Mouse (Mus musculus): ENCODE data around the gene Shroom3. TPM values are rescaled to one million over a fixed set of nuclear protein-coding genes. Genes with fewer than 3 reads are reported as not detected.
A peak's percentile ranks its signal among the peaks of the same experiment; 100 is the strongest.

Shroom3 gene
- polyA plus RNA-seq, 1 experiment from 2014 or later = 3.8 TPM

- H3K9me3 ChIP-seq (ENCODE audit: control insufficient read depth, low read length) = no peaks in the 10 kb centered on the region; the same call in 1 of the 2 replicates
- no peak for ATAC-seq (ENCODE audit: insufficient number of reproducible peaks, low FRiP score, low TSS enrichment, low read depth)
- no peak overlapping the region for H3K9ac ChIP-seq (ENCODE audit: low read length)
- no peak overlapping the region for H3K4me2 ChIP-seq (ENCODE audit: low read depth, severe bottlenecking)
- H3K27me3 ChIP-seq (ENCODE audit: control insufficient read depth, insufficient read depth, low read length) = no peaks in the 10 kb centered on the region
- DNase-seq (ENCODE audit: low spot score) = no peak
- 91% methylated on average over 4 of the region's 4 CpGs for WGBS
- no peak overlapping the region for H3K27ac ChIP-seq (replicated peaks; ENCODE audit: low read depth, low read length)
- no peak overlapping the region for H3K4me3 ChIP-seq (ENCODE audit: low read depth, low read length)
- H3K36me3 ChIP-seq (ENCODE audit: control insufficient read depth, insufficient read depth, low read length) = no peaks in the 10 kb centered on the region
- H3K4me1 ChIP-seq (ENCODE audit: control insufficient read depth, insufficient read depth, low read length) = peaks cover 13% of the 10 kb centered on the region
Observed at GRCm38 (mm10) chr5:92908227-92908626, 225.0 kb downstream of the Shroom3 start.

- no peak for ATAC-seq (ENCODE audit: insufficient number of reproducible peaks, low FRiP score, low TSS enrichment, low read depth)
- no peak overlapping the region for H3K4me3 ChIP-seq (ENCODE audit: low read depth, low read length)
- H3K27ac ChIP-seq (replicated peaks; ENCODE audit: low read depth, low read length) = no peak overlapping the region
- no peaks in the 10 kb centered on the region for H3K36me3 ChIP-seq (ENCODE audit: control insufficient read depth, insufficient read depth, low read length)
- WGBS = 87% methylated on average over 3 of the region's 3 CpGs
- H3K9ac ChIP-seq (ENCODE audit: low read length) = no peak overlapping the region
- H3K4me1 ChIP-seq (ENCODE audit: control insufficient read depth, insufficient read depth, low read length) = peaks cover 13% of the 10 kb centered on the region
- no peaks in the 10 kb centered on the region; the same call in 1 of the 2 replicates for H3K9me3 ChIP-seq (ENCODE audit: control insufficient read depth, low read length)
- H3K4me2 ChIP-seq (ENCODE audit: low read depth, severe bottlenecking) = no peak overlapping the region
- H3K27me3 ChIP-seq (ENCODE audit: control insufficient read depth, insufficient read depth, low read length) = no peaks in the 10 kb centered on the region
- no peak for DNase-seq (ENCODE audit: low spot score)
Observed at GRCm38 (mm10) chr5:92910838-92911237, 227.6 kb downstream of the Shroom3 start.

- Histone ChIP-seq H3K27ac (replicated peaks; ENCODE audit: low read depth, low read length) (no peak overlapping the region), H3K4me3 (ENCODE audit: low read depth, low read length) (no peak overlapping the region)
- WGBS = 4% methylated on average over 10 of the region's 10 CpGs
Observed at GRCm38 (mm10) chr5:92915421-92915820, 232.2 kb downstream of the Shroom3 start.

GRCm38 (mm10) chr5:92917755-92918154 lies 234.5 kb downstream of the Shroom3 start:
- Histone ChIP-seq H3K27ac (replicated peaks; ENCODE audit: low read depth, low read length) (no peak overlapping the region), H3K4me1 (ENCODE audit: control insufficient read depth, insufficient read depth, low read length) (peaks cover 19% of the 10 kb centered on the region)
- ATAC-seq (ENCODE audit: insufficient number of reproducible peaks, low FRiP score, low TSS enrichment, low read depth) = no peak

More at GRCm38 (mm10) chr5:92915421-92915820, 232.2 kb downstream of the Shroom3 start:
- Histone ChIP-seq H3K36me3 (ENCODE audit: control insufficient read depth, insufficient read depth, low read length) (no peaks in the 10 kb centered on the region), H3K4me1 (ENCODE audit: control insufficient read depth, insufficient read depth, low read length) (peaks cover 19% of the 10 kb centered on the region), H3K27me3 (ENCODE audit: control insufficient read depth, insufficient read depth, low read length) (no peaks in the 10 kb centered on the region), H3K9ac (ENCODE audit: low read length) (no peak overlapping the region), H3K9me3 (ENCODE audit: control insufficient read depth, low read length) (no peaks in the 10 kb centered on the region), H3K4me2 (ENCODE audit: low read depth, severe bottlenecking) (no peak overlapping the region)
- peak; percentile 58 for DNase-seq (ENCODE audit: low spot score)
- no peak for ATAC-seq (ENCODE audit: insufficient number of reproducible peaks, low FRiP score, low TSS enrichment, low read depth)

GRCm38 (mm10) chr5:92918170-92918569 lies 234.9 kb downstream of the Shroom3 start:
- no peak overlapping the region for H3K4me2 ChIP-seq (ENCODE audit: low read depth, severe bottlenecking)
- ATAC-seq (ENCODE audit: insufficient number of reproducible peaks, low FRiP score, low TSS enrichment, low read depth) = peak; percentile 33; the same call in 1 of the 2 replicates
- DNase-seq (ENCODE audit: low spot score) = no peak
- H3K36me3 ChIP-seq (ENCODE audit: control insufficient read depth, insufficient read depth, low read length) = no peaks in the 10 kb centered on the region
- no peaks in the 10 kb centered on the region for H3K27me3 ChIP-seq (ENCODE audit: control insufficient read depth, insufficient read depth, low read length)
- no peak overlapping the region for H3K9ac ChIP-seq (ENCODE audit: low read length)
- H3K27ac ChIP-seq (replicated peaks; ENCODE audit: low read depth, low read length) = no peak overlapping the region
- 43% methylated on average over 10 of the region's 10 CpGs for WGBS
- peaks cover 19% of the 10 kb centered on the region for H3K4me1 ChIP-seq (ENCODE audit: control insufficient read depth, insufficient read depth, low read length)
- no peak overlapping the region for H3K4me3 ChIP-seq (ENCODE audit: low read depth, low read length)
- H3K9me3 ChIP-seq (ENCODE audit: control insufficient read depth, low read length) = no peaks in the 10 kb centered on the region

More at GRCm38 (mm10) chr5:92917755-92918154, 234.5 kb downstream of the Shroom3 start:
- H3K4me3 ChIP-seq (ENCODE audit: low read depth, low read length) = no peak overlapping the region
- 66% methylated on average over 6 of the region's 6 CpGs for WGBS
- H3K9ac ChIP-seq (ENCODE audit: low read length) = no peak overlapping the region
- no peak for DNase-seq (ENCODE audit: low spot score)
- no peak overlapping the region for H3K4me2 ChIP-seq (ENCODE audit: low read depth, severe bottlenecking)
- no peaks in the 10 kb centered on the region for H3K9me3 ChIP-seq (ENCODE audit: control insufficient read depth, low read length)
- H3K27me3 ChIP-seq (ENCODE audit: control insufficient read depth, insufficient read depth, low read length) = no peaks in the 10 kb centered on the region
- H3K36me3 ChIP-seq (ENCODE audit: control insufficient read depth, insufficient read depth, low read length) = no peaks in the 10 kb centered on the region

DNA sequence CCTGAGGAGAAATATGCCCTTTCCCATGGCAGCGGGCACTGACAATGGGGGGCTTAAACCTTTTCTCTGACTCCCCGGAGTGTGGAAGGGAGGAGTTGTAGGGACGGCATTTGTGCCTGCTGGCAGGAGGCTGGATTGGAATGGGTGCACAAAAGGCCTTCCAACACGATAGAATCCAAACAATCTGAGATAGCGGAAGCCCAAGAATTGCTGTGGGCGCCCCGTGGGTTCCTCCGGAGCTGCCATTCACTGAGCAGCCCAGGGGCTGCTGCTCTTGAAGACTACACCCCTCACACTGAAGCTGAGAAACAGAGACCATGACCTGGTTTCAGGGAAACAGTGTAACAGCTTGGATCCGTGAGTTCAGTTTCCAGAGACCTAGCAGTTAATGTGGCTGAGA lies 235.6 kb downstream of the Shroom3 start:
- Histone ChIP-seq H3K4me1 (ENCODE audit: control insufficient read depth, insufficient read depth, low read length) (peaks cover 19% of the 10 kb centered on the region), H3K27ac (replicated peaks; ENCODE audit: low read depth, low read length) (no peak overlapping the region; the same call in 1 of the 2 replicates), H3K9me3 (ENCODE audit: control insufficient read depth, low read length) (no peaks in the 10 kb centered on the region), H3K9ac (ENCODE audit: low read length) (no peak overlapping the region), H3K4me2 (ENCODE audit: low read depth, severe bottlenecking) (no peak overlapping the region), H3K36me3 (ENCODE audit: control insufficient read depth, insufficient read depth, low read length) (no peaks in the 10 kb centered on the region), H3K27me3 (ENCODE audit: control insufficient read depth, insufficient read depth, low read length) (no peaks in the 10 kb centered on the region), H3K4me3 (ENCODE audit: low read depth, low read length) (no peak overlapping the region)
- 62% methylated on average over 9 of the region's 9 CpGs for WGBS
- ATAC-seq (ENCODE audit: insufficient number of reproducible peaks, low FRiP score, low TSS enrichment, low read depth) = no peak
- DNase-seq (ENCODE audit: low spot score) = no peak

DNA sequence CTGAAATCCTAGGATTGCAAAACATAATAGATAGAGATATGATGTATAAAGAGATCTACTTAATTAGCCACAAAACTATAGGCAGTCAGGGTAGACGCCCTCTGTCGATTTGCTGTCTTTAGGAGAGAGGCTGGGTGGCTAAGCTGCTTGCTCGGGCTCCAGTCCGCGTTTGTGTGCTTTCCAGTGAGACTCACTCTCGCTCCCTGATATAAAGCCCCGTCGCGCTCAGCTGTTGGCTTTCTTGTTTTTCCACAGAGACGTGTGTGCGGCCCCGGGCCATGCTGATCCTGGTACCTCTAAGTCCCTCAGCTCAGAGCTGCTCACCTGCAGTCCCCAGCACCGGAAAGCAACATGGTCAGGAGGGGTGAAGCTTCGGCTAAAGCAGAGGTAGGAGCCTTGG lies 236.2 kb downstream of the Shroom3 start:
- no peak overlapping the region for H3K27ac ChIP-seq (replicated peaks; ENCODE audit: low read depth, low read length)
- H3K4me2 ChIP-seq (ENCODE audit: low read depth, severe bottlenecking) = no peak overlapping the region
- 82% methylated on average over 14 of the region's 14 CpGs for WGBS
- no peak overlapping the region for H3K4me3 ChIP-seq (ENCODE audit: low read depth, low read length)
- no peaks in the 10 kb centered on the region for H3K27me3 ChIP-seq (ENCODE audit: control insufficient read depth, insufficient read depth, low read length)
- ATAC-seq (ENCODE audit: insufficient number of reproducible peaks, low FRiP score, low TSS enrichment, low read depth) = no peak
- H3K9ac ChIP-seq (ENCODE audit: low read length) = no peak overlapping the region
- no peak for DNase-seq (ENCODE audit: low spot score)
- no peaks in the 10 kb centered on the region for H3K9me3 ChIP-seq (ENCODE audit: control insufficient read depth, low read length)
- H3K4me1 ChIP-seq (ENCODE audit: control insufficient read depth, insufficient read depth, low read length) = peaks cover 19% of the 10 kb centered on the region
- H3K36me3 ChIP-seq (ENCODE audit: control insufficient read depth, insufficient read depth, low read length) = no peaks in the 10 kb centered on the region

DNA sequence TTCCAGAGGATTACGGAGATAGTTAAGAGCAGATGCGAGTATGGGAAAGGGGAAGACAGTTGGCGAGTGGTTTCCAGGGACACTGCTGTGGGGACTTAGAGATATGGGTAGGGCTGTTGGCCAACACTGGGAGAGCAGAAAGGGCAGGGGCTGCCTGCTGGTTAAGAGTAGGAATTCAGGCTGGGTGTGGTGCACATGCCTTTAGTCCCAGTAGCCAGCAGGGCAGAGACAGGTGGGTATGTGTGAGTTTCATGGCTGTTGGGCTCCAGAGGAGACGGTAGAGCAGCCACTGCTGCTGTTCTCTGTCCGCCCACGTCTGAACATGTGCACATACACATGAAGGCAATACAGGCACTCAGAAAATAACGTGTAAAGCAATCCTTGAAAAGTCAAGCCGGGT lies 237.7 kb downstream of the Shroom3 start:
- Histone ChIP-seq H3K27me3 (ENCODE audit: control insufficient read depth, insufficient read depth, low read length) (no peaks in the 10 kb centered on the region), H3K9me3 (ENCODE audit: control insufficient read depth, low read length) (no peaks in the 10 kb centered on the region), H3K4me1 (ENCODE audit: control insufficient read depth, insufficient read depth, low read length) (peaks cover 14% of the 10 kb centered on the region), H3K4me3 (ENCODE audit: low read depth, low read length) (no peak overlapping the region), H3K36me3 (ENCODE audit: control insufficient read depth, insufficient read depth, low read length) (no peaks in the 10 kb centered on the region), H3K27ac (replicated peaks; ENCODE audit: low read depth, low read length) (no peak overlapping the region), H3K4me2 (ENCODE audit: low read depth, severe bottlenecking) (no peak overlapping the region), H3K9ac (ENCODE audit: low read length) (no peak overlapping the region)
- ATAC-seq (ENCODE audit: insufficient number of reproducible peaks, low FRiP score, low TSS enrichment, low read depth) (no peak), DNase-seq (ENCODE audit: low spot score) (no peak)
- WGBS = 90% methylated on average over 8 of the region's 8 CpGs

GRCm38 (mm10) chr5:92921728-92922127 lies 238.5 kb downstream of the Shroom3 start:
- DNase-seq (ENCODE audit: low spot score) = no peak
- Histone ChIP-seq H3K27ac (replicated peaks; ENCODE audit: low read depth, low read length) (no peak overlapping the region), H3K4me1 (ENCODE audit: control insufficient read depth, insufficient read depth, low read length) (peaks cover 14% of the 10 kb centered on the region), H3K27me3 (ENCODE audit: control insufficient read depth, insufficient read depth, low read length) (no peaks in the 10 kb centered on the region), H3K36me3 (ENCODE audit: control insufficient read depth, insufficient read depth, low read length) (no peaks in the 10 kb centered on the region), H3K4me2 (ENCODE audit: low read depth, severe bottlenecking) (no peak overlapping the region), H3K9ac (ENCODE audit: low read length) (no peak overlapping the region), H3K9me3 (ENCODE audit: control insufficient read depth, low read length) (no peaks in the 10 kb centered on the region), H3K4me3 (ENCODE audit: low read depth, low read length) (no peak overlapping the region)
- 82% methylated on average over 8 of the region's 8 CpGs for WGBS
- no peak for ATAC-seq (ENCODE audit: insufficient number of reproducible peaks, low FRiP score, low TSS enrichment, low read depth)
